Mouse (Mus musculus): ENCODE results near the gene Cd151. TPM values are rescaled to one million over a fixed set of nuclear protein-coding genes. Genes with fewer than 3 reads are reported as not detected.
"Not testable (repeated sequence)": the region's sequence is repeated elsewhere in the genome, so short reads cannot be mapped to it uniquely, and the experiment has no call there.

The Cd151 gene
- polyA plus RNA-seq, 1 experiment = not detected

- no peak overlapping the region for H3K4me3 ChIP-seq (ENCODE audit: insufficient read depth, low read depth, low read length)
- peaks cover 12% of the 10 kb centered on the region for H3K4me1 ChIP-seq (ENCODE audit: control insufficient read depth, insufficient read depth, low read length)
- no peak overlapping the region for H3K27ac ChIP-seq (ENCODE audit: insufficient read depth, low read depth, low read length)
- 95% methylated on average over 9 of the region's 9 CpGs for WGBS
- TF ChIP-seq CTCF (IDR thresholded peaks at IDR 0.05; ENCODE audit: insufficient read depth, low read depth, low read length) (no peak), POLR2A (IDR thresholded peaks at IDR 0.05; ENCODE audit: insufficient read depth, low read depth, low read length) (no peak)
Observed at GRCm38 (mm10) chr7:141441460-141441859, 25.7 kb upstream of the Cd151 start.

GRCm38 (mm10) chr7:141442199-141442598 lies 25.0 kb upstream of the Cd151 start:
- Histone ChIP-seq H3K27ac (ENCODE audit: insufficient read depth, low read depth, low read length) (no peak overlapping the region), H3K4me3 (ENCODE audit: insufficient read depth, low read depth, low read length) (no peak overlapping the region), H3K4me1 (ENCODE audit: control insufficient read depth, insufficient read depth, low read length) (peaks cover 7% of the 10 kb centered on the region; the same call in 1 of the 2 replicates)
- WGBS = 94% methylated on average over 13 of the region's 13 CpGs
- TF ChIP-seq POLR2A (IDR thresholded peaks at IDR 0.05; ENCODE audit: insufficient read depth, low read depth, low read length) (no peak), CTCF (IDR thresholded peaks at IDR 0.05; ENCODE audit: insufficient read depth, low read depth, low read length) (no peak)

GRCm38 (mm10) chr7:141443081-141443821 lies 23.9 kb upstream of the Cd151 start:
- peaks cover 7% of the 10 kb centered on the region; the same call in 1 of the 2 replicates for H3K4me1 ChIP-seq (ENCODE audit: control insufficient read depth, insufficient read depth, low read length)
- no peak overlapping the region for H3K27ac ChIP-seq (ENCODE audit: insufficient read depth, low read depth, low read length)
- TF ChIP-seq POLR2A (IDR thresholded peaks at IDR 0.05; ENCODE audit: insufficient read depth, low read depth, low read length) (no peak), CTCF (IDR thresholded peaks at IDR 0.05; ENCODE audit: insufficient read depth, low read depth, low read length) (no peak)
- 19% methylated on average over 12 of the region's 12 CpGs for WGBS
- 0 out of 2 replicates have a peak overlapping the region, but pooled peaks have one; percentile 12 for H3K4me3 ChIP-seq (ENCODE audit: insufficient read depth, low read depth, low read length)

- WGBS = 1% methylated on average over 25 of the region's 25 CpGs
- TF ChIP-seq CTCF (IDR thresholded peaks at IDR 0.05; ENCODE audit: insufficient read depth, low read depth, low read length) (no peak), POLR2A (IDR thresholded peaks at IDR 0.05; ENCODE audit: insufficient read depth, low read depth, low read length) (no peak)
Observed at GRCm38 (mm10) chr7:141443828-141444237, 23.4 kb upstream of the Cd151 start, which contains the start of gene Pidd1. Gene Pidd1, minus strand, starts transcription at chr7:141444025.

GRCm38 (mm10) chr7:141446374-141446773 lies 20.8 kb upstream of the Cd151 start:
- H3K4me1 ChIP-seq (ENCODE audit: control insufficient read depth, insufficient read depth, low read length); H3K4me3 ChIP-seq (ENCODE audit: insufficient read depth, low read depth, low read length); H3K27ac ChIP-seq (ENCODE audit: insufficient read depth, low read depth, low read length): not testable (repeated sequence)
- 86% methylated on average over 3 of the region's 3 CpGs for WGBS

More at GRCm38 (mm10) chr7:141443828-141444237, 23.4 kb upstream of the Cd151 start, which contains the start of gene Pidd1:
- H3K4me3 ChIP-seq (ENCODE audit: insufficient read depth, low read depth, low read length) = peak within 1 kb of the TSS; percentile 12; the same call in 1 of the 2 replicates
- H3K4me1 ChIP-seq (ENCODE audit: control insufficient read depth, insufficient read depth, low read length) = peaks cover 11% of the 10 kb centered on the region
- H3K27ac ChIP-seq (ENCODE audit: insufficient read depth, low read depth, low read length) = no peak within 1 kb of the TSS

- Histone ChIP-seq H3K4me3 (ENCODE audit: insufficient read depth, low read depth, low read length) (peak within 1 kb of the TSS; percentile 81), H3K4me1 (ENCODE audit: control insufficient read depth, insufficient read depth, low read length) (peaks cover 8% of the 10 kb centered on the region), H3K27ac (ENCODE audit: insufficient read depth, low read depth, low read length) (peak within 1 kb of the TSS; percentile 100)
- WGBS = under 1% methylated on average over 63 of the region's 63 CpGs
- TF ChIP-seq POLR2A (IDR thresholded peaks at IDR 0.05; ENCODE audit: insufficient read depth, low read depth, low read length) (peak; percentile 88), CTCF (IDR thresholded peaks at IDR 0.05; ENCODE audit: insufficient read depth, low read depth, low read length) (no peak)
Observed at GRCm38 (mm10) chr7:141447110-141447991, 19.8 kb upstream of the Cd151 start, which contains the start of gene Rplp2. Gene Rplp2, plus strand, starts transcription at chr7:141447370.

- H3K27ac ChIP-seq (ENCODE audit: insufficient read depth, low read depth, low read length) = no peak overlapping the region
- H3K4me1 ChIP-seq (ENCODE audit: control insufficient read depth, insufficient read depth, low read length) = peaks cover 23% of the 10 kb centered on the region
- no peak overlapping the region for H3K4me3 ChIP-seq (ENCODE audit: insufficient read depth, low read depth, low read length)
- no peak for TF ChIP-seq CTCF (IDR thresholded peaks at IDR 0.05; ENCODE audit: insufficient read depth, low read depth, low read length)
- no peak for TF ChIP-seq POLR2A (IDR thresholded peaks at IDR 0.05; ENCODE audit: insufficient read depth, low read depth, low read length)
Observed at GRCm38 (mm10) chr7:141451928-141452327, 15.3 kb upstream of the Cd151 start.

- H3K27ac ChIP-seq (ENCODE audit: insufficient read depth, low read depth, low read length) = no peak overlapping the region
- TF ChIP-seq POLR2A (IDR thresholded peaks at IDR 0.05; ENCODE audit: insufficient read depth, low read depth, low read length) (no peak), CTCF (IDR thresholded peaks at IDR 0.05; ENCODE audit: insufficient read depth, low read depth, low read length) (no peak)
- 72% methylated on average over 2 of the region's 2 CpGs for WGBS
Observed at GRCm38 (mm10) chr7:141453636-141454035, 13.6 kb upstream of the Cd151 start.

More at GRCm38 (mm10) chr7:141453636-141454035, 13.6 kb upstream of the Cd151 start:
- Histone ChIP-seq H3K4me3 (ENCODE audit: insufficient read depth, low read depth, low read length) (no peak overlapping the region), H3K4me1 (ENCODE audit: control insufficient read depth, insufficient read depth, low read length) (peaks cover 21% of the 10 kb centered on the region)

All from olfactory bulb, adult 2 months (tissue).